Mouse (Mus musculus): ENCODE measurements around the gene Slc6a6. TPM values are rescaled to one million over a fixed set of nuclear protein-coding genes. Genes with fewer than 3 reads are reported as not detected.

Gene Slc6a6
- polyA plus RNA-seq, 1 experiment from 2014 or later, result 47.0 TPM

DNA sequence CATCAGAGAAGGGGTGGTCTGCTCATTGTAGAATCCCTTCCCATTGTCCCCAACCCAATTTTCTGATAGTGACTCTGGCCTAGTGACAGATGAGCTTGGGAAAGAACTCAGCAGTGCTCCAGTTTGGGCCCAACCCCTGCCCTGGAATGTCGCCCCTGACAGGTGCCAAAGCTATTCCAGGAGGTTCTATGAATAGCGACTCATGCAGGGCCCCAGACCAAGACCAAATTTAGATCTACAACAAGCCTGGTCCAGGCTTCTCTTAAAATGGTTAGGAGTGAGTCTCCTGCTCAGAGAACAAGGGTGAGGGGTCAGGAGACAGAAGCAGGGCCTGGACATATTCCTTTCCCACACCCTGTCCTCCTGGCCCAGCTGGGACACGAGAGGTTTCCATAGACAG is 101.2 kb downstream of the Slc6a6 start:
- Histone ChIP-seq H3K4me3 (no peak overlapping the region), H3K9me3 (no peaks in the 10 kb centered on the region), H3K27me3 (ENCODE audit: poor library complexity, severe bottlenecking) (no peaks in the 10 kb centered on the region), H3K4me1 (no peaks in the 10 kb centered on the region), H3K36me3 (replicated peaks) (no peaks in the 10 kb centered on the region), H3K27ac (no peak overlapping the region)
- no peak for DNase-seq (ENCODE audit: extremely low spot score, low spot score)
- 91% methylated on average over 3 of the region's 3 CpGs for WGBS

DNA sequence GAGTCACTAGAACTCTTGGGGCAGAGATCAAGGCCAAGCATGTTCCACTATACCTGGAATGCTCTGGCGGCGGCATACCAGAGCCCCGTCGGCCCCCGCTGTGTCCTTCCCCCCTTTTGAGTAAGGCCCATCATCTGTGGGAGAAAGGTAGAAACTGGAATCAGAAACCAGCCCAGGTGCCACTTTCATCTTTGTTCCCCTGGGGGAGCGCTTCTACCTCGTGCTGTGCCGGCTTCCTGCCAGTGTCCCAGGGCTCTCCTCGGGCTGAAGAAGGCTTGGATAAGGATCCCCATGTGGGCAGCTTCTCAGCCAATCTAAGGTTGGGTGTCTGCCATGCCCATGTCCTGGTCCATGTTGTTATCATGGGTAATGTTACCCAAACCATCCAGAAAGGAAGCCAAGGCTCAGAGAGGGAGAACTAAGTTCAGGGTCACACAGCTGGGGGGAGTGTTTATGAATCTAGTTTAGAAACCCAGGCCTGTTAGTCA is 104.5 kb downstream of the Slc6a6 start:
- Histone ChIP-seq H3K36me3 (replicated peaks) (no peaks in the 10 kb centered on the region), H3K4me3 (no peak overlapping the region), H3K27ac (no peak overlapping the region), H3K9me3 (no peaks in the 10 kb centered on the region), H3K27me3 (ENCODE audit: poor library complexity, severe bottlenecking) (no peaks in the 10 kb centered on the region), H3K4me1 (peaks cover 5% of the 10 kb centered on the region; the same call in 1 of the 2 replicates)
- 90% methylated on average over 9 of the region's 9 CpGs for WGBS
- DNase-seq (ENCODE audit: extremely low spot score, low spot score), result no peak

DNA sequence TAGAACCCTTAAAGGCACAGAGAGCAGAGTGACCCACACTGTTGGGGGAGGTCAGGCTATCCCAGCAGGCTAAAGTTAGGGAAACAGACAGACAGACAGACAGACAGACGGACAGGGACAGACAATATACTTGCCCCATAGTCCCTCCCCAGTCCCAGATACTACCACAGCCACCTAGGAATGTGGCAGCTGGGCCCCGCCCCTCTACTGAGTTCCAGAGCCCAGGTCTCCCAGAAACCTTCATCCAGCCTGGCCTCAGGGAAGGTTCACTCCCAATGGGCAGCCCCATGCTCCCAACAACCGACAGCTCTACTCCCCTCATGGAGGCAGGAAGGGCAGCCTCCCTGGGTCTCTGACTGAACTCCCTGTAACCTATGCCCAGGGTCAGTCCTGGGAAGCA is 111.8 kb downstream of the Slc6a6 start:
- Histone ChIP-seq H3K4me3 (no peak overlapping the region), H3K9me3 (no peaks in the 10 kb centered on the region), H3K27me3 (ENCODE audit: poor library complexity, severe bottlenecking) (no peaks in the 10 kb centered on the region), H3K27ac (no peak overlapping the region), H3K36me3 (replicated peaks) (no peaks in the 10 kb centered on the region), H3K4me1 (peaks cover 20% of the 10 kb centered on the region)
- DNase-seq (ENCODE audit: extremely low spot score, low spot score), result no peak
- WGBS, result 63% methylated on average over 3 of the region's 3 CpGs

DNA sequence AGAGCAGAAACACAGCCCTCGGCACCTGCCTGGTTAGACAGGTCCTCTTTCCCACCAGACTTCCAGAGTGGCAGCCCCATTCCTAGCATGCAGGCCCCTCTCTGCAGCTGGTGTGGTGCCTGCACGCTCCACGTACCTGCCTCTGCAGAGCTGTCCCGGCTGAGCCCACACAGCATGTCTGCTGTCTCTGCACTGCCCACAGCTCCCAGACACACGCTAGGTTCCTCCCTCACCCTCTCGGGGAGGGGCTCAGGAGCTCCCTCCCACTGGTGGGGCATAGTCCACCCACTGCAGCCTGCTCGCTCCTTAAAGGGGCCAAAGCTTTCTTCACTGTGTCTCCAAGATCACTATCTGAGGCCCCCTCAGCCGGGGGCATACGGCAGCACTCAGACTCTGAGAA is 112.2 kb downstream of the Slc6a6 start:
- H3K27ac ChIP-seq, result no peak overlapping the region
- H3K36me3 ChIP-seq (replicated peaks), result no peaks in the 10 kb centered on the region
- no peaks in the 10 kb centered on the region for H3K9me3 ChIP-seq
- WGBS, result 71% methylated on average over 9 of the region's 9 CpGs
- H3K27me3 ChIP-seq (ENCODE audit: poor library complexity, severe bottlenecking), result no peaks in the 10 kb centered on the region
- no peak for DNase-seq (ENCODE audit: extremely low spot score, low spot score)
- peaks cover 20% of the 10 kb centered on the region for H3K4me1 ChIP-seq
- H3K4me3 ChIP-seq, result no peak overlapping the region

DNA sequence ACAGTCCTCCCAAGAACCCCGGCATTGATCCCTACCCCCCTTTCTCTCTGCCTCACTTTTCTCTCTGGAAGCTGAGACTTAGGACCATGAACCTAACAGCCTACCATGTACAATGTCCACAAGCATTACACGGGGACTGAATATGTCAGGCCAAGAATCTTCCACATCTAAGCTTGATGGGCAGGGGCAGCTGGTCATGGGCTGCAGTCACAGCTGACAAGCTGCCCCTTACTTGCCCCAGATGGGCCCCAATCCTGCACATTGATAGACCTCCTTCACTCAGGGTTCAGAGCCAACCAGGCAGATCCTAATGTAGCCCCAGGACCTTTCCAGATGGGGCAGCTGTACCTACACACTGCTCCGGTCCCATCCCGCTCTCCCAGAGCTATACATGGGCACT is 112.9 kb downstream of the Slc6a6 start:
- Histone ChIP-seq H3K9me3 (no peaks in the 10 kb centered on the region), H3K4me1 (peaks cover 18% of the 10 kb centered on the region), H3K27me3 (ENCODE audit: poor library complexity, severe bottlenecking) (no peaks in the 10 kb centered on the region), H3K4me3 (no peak overlapping the region), H3K27ac (no peak overlapping the region), H3K36me3 (replicated peaks) (no peaks in the 10 kb centered on the region)
- DNase-seq (ENCODE audit: extremely low spot score, low spot score), result no peak
- 96% methylated on average over 4 of the region's 4 CpGs for WGBS

DNA sequence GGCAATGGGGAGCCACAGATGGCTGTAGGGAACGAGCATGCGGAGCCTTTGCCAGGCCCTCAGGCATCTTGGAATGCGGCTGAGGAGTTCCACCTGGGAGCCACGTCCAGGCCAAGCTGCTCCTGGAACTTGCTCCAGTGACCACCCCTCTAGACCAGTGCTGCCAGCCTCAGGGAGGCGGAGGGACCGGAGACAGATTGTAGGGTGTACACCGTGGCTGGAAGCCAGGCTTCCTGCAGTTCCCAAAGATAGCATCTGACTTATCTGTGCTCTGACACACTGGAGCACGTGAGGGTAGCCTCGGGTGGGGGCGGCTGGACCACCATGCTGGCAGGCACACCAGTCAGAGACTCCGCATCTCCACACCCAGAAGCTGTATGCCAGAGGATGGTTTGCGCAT is 114.6 kb downstream of the Slc6a6 start:
- Histone ChIP-seq H3K36me3 (replicated peaks) (no peaks in the 10 kb centered on the region), H3K27me3 (ENCODE audit: poor library complexity, severe bottlenecking) (0 out of 2 replicates have a peak, but pooled peaks cover 3% of the 10 kb centered on the region), H3K27ac (no peak overlapping the region), H3K4me1 (peaks cover 14% of the 10 kb centered on the region), H3K9me3 (no peaks in the 10 kb centered on the region), H3K4me3 (no peak overlapping the region)
- no peak for DNase-seq (ENCODE audit: extremely low spot score, low spot score)
- 78% methylated on average over 12 of the region's 12 CpGs for WGBS

DNA sequence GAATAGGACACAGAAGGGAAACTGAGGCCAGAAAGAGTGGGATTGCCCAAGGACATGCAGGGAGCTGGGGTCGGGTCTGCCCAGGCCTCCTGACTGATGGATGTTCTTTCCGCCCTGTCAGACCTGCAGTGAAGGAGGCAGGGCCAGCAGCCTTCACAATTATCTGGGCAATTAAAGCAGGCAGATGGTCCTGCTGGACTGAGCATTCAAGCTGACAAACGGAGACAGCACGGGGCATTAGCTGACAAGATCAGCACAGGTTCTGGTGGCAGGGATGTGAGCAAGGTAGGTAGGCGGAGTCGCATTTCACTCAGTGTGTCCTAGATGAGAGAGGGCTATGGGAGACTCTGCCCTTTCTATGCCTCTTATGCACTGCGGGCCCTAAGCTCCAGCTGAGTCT is 120.3 kb downstream of the Slc6a6 start:
- H3K36me3 ChIP-seq (replicated peaks), result no peaks in the 10 kb centered on the region
- H3K9me3 ChIP-seq, result no peaks in the 10 kb centered on the region
- H3K4me3 ChIP-seq, result no peak overlapping the region
- no peak for DNase-seq (ENCODE audit: extremely low spot score, low spot score)
- H3K27ac ChIP-seq, result no peak overlapping the region
- 56% methylated on average over 7 of the region's 7 CpGs for WGBS
- H3K4me1 ChIP-seq, result peaks cover 17% of the 10 kb centered on the region
- peaks cover 56% of the 10 kb centered on the region for H3K27me3 ChIP-seq (ENCODE audit: poor library complexity, severe bottlenecking)

DNA sequence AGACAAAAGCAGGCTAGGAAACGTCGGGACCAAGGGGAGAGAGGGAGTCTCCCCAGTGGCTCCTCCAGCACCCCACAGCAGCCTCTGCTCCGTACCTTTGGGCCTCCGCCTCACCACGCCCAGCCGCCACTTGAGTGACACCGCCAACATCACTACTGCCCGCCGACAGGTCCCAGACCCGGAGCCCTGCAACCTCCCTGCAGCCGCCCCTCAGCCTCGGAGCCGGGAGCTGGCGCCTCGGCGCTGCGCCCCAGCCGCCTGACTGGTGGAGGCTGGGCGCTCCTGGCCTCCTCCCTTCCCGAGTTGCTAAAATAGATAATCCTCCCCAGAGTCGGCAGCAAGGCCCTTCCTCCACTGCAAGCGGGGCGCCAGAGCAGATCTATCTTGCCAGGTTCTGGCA is 123.3 kb downstream of the Slc6a6 start:
- no peaks in the 10 kb centered on the region for H3K36me3 ChIP-seq (replicated peaks)
- WGBS, result 1% methylated on average over 23 of the region's 23 CpGs

DNA sequence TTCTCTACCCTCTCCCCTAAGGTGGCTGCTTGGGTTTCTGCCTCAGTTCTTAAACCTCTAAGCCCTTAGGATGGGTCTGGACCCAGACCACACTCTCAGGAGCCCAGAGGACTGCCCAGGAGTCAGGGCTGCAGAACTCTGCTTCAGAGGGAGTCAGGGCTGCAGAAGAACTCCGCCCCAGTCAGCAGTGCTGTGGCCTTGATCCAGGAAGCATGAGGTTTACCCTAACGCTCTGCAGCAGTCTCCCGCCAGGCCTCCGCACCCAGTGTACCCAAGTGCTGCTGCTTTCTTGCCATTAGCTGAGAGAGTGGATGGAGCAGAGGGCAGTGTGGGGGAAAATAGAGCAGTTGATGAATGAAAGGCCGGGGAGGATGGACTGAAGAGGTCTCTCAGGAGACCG is 124.2 kb downstream of the Slc6a6 start:
- Histone ChIP-seq H3K27ac (no peak overlapping the region), H3K27me3 (ENCODE audit: poor library complexity, severe bottlenecking) (peaks cover 56% of the 10 kb centered on the region), H3K9me3 (no peaks in the 10 kb centered on the region), H3K4me1 (peaks cover 22% of the 10 kb centered on the region), H3K4me3 (no peak overlapping the region), H3K36me3 (replicated peaks) (no peaks in the 10 kb centered on the region)
- no peak for DNase-seq (ENCODE audit: extremely low spot score, low spot score)
- WGBS, result 60% methylated on average over 6 of the region's 6 CpGs

More for the DNA sequence above, 123.3 kb downstream of the Slc6a6 start:
- Histone ChIP-seq H3K27ac (peak overlapping the region; percentile 69), H3K4me3 (peak overlapping the region; percentile 45), H3K9me3 (no peaks in the 10 kb centered on the region), H3K4me1 (peaks cover 22% of the 10 kb centered on the region), H3K27me3 (ENCODE audit: poor library complexity, severe bottlenecking) (peaks cover 59% of the 10 kb centered on the region)
- peak; percentile 25 for DNase-seq (ENCODE audit: extremely low spot score, low spot score)

Other genes starting within 250 kb of the Slc6a6 start
- gene Chchd4, start 210.5 kb upstream of the Slc6a6 start, polyA plus RNA-seq (2016; fragmentation: Nextera tagmentation; extraction: Ambion mirVana), result 40.9 TPM in 2 replicates
- gene Tmem43, start 210.3 kb upstream of the Slc6a6 start, polyA plus RNA-seq (2016; fragmentation: Nextera tagmentation; extraction: Ambion mirVana), result 70.6 and 72.1 TPM in 2 replicates
- gene Xpc, start 168.2 kb upstream of the Slc6a6 start, polyA plus RNA-seq (2016; fragmentation: Nextera tagmentation; extraction: Ambion mirVana), result 22.7 and 23.2 TPM in 2 replicates
- 433 and 450 TPM in 2 replicates for gene Lsm3, start 168.1 kb upstream of the Slc6a6 start, polyA plus RNA-seq (2016; fragmentation: Nextera tagmentation; extraction: Ambion mirVana)
- gene Grip2, start 143.2 kb downstream of the Slc6a6 start, polyA plus RNA-seq (2016; fragmentation: Nextera tagmentation; extraction: Ambion mirVana), result 0.32 and 0.46 TPM in 2 replicates
- 33.9 and 36.8 TPM in 2 replicates for gene Ccdc174, start 194.0 kb downstream of the Slc6a6 start, polyA plus RNA-seq (2016; fragmentation: Nextera tagmentation; extraction: Ambion mirVana)
- gene 4930590J08Rik, start 218.8 kb downstream of the Slc6a6 start, polyA plus RNA-seq (2016; fragmentation: Nextera tagmentation; extraction: Ambion mirVana), result 0.28 and 0.48 TPM in 2 replicates

Data from forebrain, embryonic 10.5 days (tissue).